Mouse (Mus musculus): ENCODE measurements around the gene Map3k20. TPM values are rescaled to one million over a fixed set of nuclear protein-coding genes. Genes with fewer than 3 reads are reported as not detected.

Gene Map3k20
- polyA plus RNA-seq, 1 experiment, result 35.9 TPM

DNA sequence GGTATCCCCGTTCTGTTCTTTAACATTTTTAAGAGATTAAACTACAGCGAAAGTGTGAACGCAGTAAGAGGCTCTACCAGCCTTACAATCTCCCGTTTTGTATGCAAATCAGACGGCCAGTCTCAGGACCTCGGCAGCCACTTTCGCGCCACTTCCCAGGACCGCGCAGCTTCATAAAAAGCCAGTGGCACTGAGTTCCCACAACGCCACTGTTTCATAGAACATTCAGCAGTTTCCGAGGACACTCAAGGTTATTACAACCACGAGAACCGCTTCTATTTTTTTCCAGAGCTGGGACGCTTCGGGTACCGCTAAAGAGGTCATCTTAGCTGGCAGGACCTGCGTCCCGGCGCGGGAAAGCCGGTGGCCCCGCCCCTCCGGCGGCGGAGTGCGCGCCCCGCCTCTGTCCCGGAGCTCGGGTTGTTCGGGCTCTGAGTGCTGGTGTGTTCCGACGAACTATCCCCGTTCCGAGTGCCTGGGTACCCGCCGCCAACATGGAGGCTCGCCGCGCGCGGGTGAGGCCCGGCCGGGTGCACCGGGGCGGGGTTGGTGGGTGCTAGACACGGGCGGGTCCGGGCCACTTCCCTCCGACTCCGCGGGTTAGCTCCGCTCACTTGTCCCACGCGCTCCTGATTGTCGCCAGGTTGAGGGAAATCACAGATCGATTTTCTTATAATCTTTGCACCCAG, 190.5 kb downstream of the Map3k20 start, which contains the start of gene Cdca7:
Cdca7 (plus strand) TSS at position 363 of the 689 bp plus-strand sequence.
- peaks cover 5% of the 10 kb centered on the region for H3K4me1 ChIP-seq (ENCODE audit: control insufficient read depth, insufficient read depth, low read length)
- DNase-seq, result peak; percentile 79
- TF ChIP-seq POLR2A (IDR thresholded peaks at IDR 0.05; ENCODE audit: borderline replicate concordance, extremely low read depth, low read depth, low read length), result no peak
- no peak for TF ChIP-seq CTCF (IDR thresholded peaks at IDR 0.05; ENCODE audit: insufficient read depth, low read length)
- H3K4me3 ChIP-seq (replicated peaks; ENCODE audit: extremely low read depth, low read depth, low read length), result peak within 1 kb of the TSS; percentile 71
- WGBS, result under 1% methylated on average over 58 of the region's 58 CpGs

DNA sequence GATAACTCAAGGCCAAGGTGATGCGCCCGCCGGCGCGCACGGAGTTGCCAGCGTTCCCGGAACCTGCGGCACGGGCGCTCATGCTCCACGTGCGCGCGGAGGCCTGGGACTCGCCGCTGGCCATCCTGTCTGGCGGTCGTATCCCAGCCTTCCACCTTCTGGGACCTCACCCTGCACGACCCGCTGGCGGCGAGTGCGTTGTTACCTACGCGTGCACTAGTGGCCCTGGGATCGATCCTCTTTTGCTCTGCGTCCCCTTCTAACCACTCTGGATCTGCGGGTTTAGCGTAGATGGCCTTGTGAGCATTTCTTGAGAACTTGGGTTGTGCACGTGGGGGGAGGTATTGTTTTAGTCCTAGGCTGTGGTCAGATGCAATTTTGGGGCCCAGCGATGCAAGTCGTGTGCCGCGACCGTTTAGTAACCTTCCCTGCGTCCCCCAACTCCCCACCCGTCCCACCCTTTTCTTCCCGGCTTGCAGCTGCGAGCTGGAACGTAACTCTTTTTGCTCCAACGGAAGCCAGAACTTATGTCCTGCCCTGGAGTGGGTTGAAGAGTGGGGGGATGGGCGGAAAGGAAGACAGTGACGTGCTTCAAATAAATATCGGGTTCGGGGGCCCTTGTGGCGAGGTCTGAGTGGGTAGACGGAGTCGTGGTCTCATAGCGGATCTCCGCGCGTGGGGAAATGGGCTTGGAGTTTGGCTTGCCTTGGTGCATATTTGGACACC, 191.2 kb downstream of the Map3k20 start:
- TF ChIP-seq POLR2A (IDR thresholded peaks at IDR 0.05; ENCODE audit: borderline replicate concordance, extremely low read depth, low read depth, low read length) (no peak), CTCF (IDR thresholded peaks at IDR 0.05; ENCODE audit: insufficient read depth, low read length) (no peak)
- peak; percentile 25 for DNase-seq
- WGBS, result 1% methylated on average over 53 of the region's 53 CpGs
- Histone ChIP-seq H3K4me1 (ENCODE audit: control insufficient read depth, insufficient read depth, low read length) (peaks cover 5% of the 10 kb centered on the region), H3K4me3 (replicated peaks; ENCODE audit: extremely low read depth, low read depth, low read length) (peak overlapping the region; percentile 71)

DNA sequence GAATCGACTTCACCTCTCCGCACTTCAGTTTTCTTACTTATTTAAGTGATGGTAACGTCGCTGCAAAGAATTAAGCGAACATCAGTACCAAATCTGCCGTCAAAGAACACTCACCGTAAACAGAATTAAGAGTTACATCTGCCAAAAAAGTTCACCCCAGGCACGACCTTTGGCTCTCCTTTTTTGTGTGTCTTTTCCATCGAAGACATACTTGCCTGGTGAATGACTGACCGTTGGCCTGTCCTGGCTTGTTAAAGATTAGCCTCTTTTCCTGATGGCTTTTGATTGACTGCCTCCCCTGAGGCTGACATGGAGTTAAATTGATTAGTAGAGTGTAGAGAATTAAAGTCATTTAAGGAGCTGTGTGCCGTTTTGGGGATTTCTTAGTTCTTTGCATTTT, 191.8 kb downstream of the Map3k20 start:
- DNase-seq, result no peak
- WGBS, result 18% methylated on average over 11 of the region's 11 CpGs

DNA sequence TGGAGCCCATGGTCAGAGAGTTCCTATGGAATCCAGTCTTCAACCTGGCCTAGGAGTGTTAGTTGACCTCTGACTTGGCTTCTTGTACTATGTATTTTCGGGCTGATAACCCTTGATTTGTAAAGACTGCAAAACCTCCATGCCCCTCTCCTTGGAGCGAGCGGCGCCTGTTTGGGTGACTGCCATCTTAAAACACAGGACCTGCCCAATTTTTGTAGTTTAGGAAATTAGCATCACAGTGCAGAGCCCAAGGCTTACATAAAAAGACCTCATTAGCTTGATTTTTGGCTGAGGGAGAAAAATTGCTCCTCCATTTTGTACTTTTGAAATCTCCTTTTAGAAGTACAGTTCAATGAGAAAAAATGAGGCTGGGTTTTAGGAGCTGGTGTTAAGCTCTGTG, 192.7 kb downstream of the Map3k20 start:
- 91% methylated on average over 4 of the region's 4 CpGs for WGBS
- no peak for TF ChIP-seq POLR2A (IDR thresholded peaks at IDR 0.05; ENCODE audit: borderline replicate concordance, extremely low read depth, low read depth, low read length)
- TF ChIP-seq CTCF (IDR thresholded peaks at IDR 0.05; ENCODE audit: insufficient read depth, low read length), result no peak
- DNase-seq, result no peak
- Histone ChIP-seq H3K4me3 (replicated peaks; ENCODE audit: extremely low read depth, low read depth, low read length) (no peak overlapping the region), H3K4me1 (ENCODE audit: control insufficient read depth, insufficient read depth, low read length) (peaks cover 5% of the 10 kb centered on the region)

More for the DNA sequence above, 191.8 kb downstream of the Map3k20 start:
- TF ChIP-seq CTCF (IDR thresholded peaks at IDR 0.05; ENCODE audit: insufficient read depth, low read length) (no peak), POLR2A (IDR thresholded peaks at IDR 0.05; ENCODE audit: borderline replicate concordance, extremely low read depth, low read depth, low read length) (no peak)
- Histone ChIP-seq H3K4me3 (replicated peaks; ENCODE audit: extremely low read depth, low read depth, low read length) (peak overlapping the region; percentile 71), H3K4me1 (ENCODE audit: control insufficient read depth, insufficient read depth, low read length) (peaks cover 5% of the 10 kb centered on the region)

- no peak for TF ChIP-seq POLR2A (IDR thresholded peaks at IDR 0.05; ENCODE audit: borderline replicate concordance, extremely low read depth, low read depth, low read length)
- no peak for TF ChIP-seq CTCF (IDR thresholded peaks at IDR 0.05; ENCODE audit: insufficient read depth, low read length)
- 83% methylated on average over 13 of the region's 13 CpGs for WGBS
- peaks cover 5% of the 10 kb centered on the region for H3K4me1 ChIP-seq (ENCODE audit: control insufficient read depth, insufficient read depth, low read length)
- DNase-seq, result no peak
- H3K4me3 ChIP-seq (replicated peaks; ENCODE audit: extremely low read depth, low read depth, low read length), result no peak overlapping the region
Observed at GRCm38 (mm10) chr2:72478921-72479320, 193.5 kb downstream of the Map3k20 start.

- no peak for DNase-seq
- Histone ChIP-seq H3K4me1 (ENCODE audit: control insufficient read depth, insufficient read depth, low read length) (peaks cover 5% of the 10 kb centered on the region), H3K4me3 (replicated peaks; ENCODE audit: extremely low read depth, low read depth, low read length) (no peak overlapping the region)
- TF ChIP-seq CTCF (IDR thresholded peaks at IDR 0.05; ENCODE audit: insufficient read depth, low read length) (no peak), POLR2A (IDR thresholded peaks at IDR 0.05; ENCODE audit: borderline replicate concordance, extremely low read depth, low read depth, low read length) (no peak)
- 87% methylated on average over 9 of the region's 9 CpGs for whole genome bisulfite sequencing
Observed at GRCm38 (mm10) chr2:72479818-72480217, 194.4 kb downstream of the Map3k20 start.

DNA sequence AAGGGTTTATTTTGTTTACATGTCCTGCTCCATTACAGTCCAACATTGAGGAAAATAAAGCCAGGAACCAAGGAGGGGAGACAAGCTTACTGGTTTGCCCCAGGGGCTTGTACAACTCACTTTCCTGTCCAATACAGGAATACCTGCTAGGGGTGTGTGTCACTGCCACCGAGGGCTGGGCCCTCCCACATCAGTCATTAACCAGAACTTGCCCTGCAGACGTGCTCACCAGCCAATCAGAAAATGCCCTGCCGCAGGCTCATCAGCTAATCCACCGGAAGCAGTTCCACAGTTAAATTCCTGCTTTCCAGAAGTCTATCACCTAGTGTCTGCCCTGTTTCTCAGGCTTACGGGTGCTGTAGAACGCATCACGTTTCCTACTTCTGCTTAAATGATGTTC, 206.2 kb downstream of the Map3k20 start:
- H3K4me3 ChIP-seq (replicated peaks; ENCODE audit: extremely low read depth, low read depth, low read length), result no peak overlapping the region
- H3K4me1 ChIP-seq (ENCODE audit: control insufficient read depth, insufficient read depth, low read length), result no peaks in the 10 kb centered on the region
- WGBS, result 59% methylated on average over 7 of the region's 7 CpGs
- DNase-seq, result no peak
- TF ChIP-seq CTCF (IDR thresholded peaks at IDR 0.05; ENCODE audit: insufficient read depth, low read length) (no peak), POLR2A (IDR thresholded peaks at IDR 0.05; ENCODE audit: borderline replicate concordance, extremely low read depth, low read depth, low read length) (no peak)

Other genes starting within 250 kb of the Map3k20 start
- gene Cdca7, start 190.5 kb downstream of the Map3k20 start, polyA plus RNA-seq (2012; rRNA removed), result 6.1 and 8.1 TPM in 2 replicates

Measured in lung, adult 2 months (tissue).